Mouse (Mus musculus) limb, embryonic 13.5 days (tissue): Measurements from ENCODE around the gene Gm12216. TPM values are rescaled to one million over a fixed set of nuclear protein-coding genes. Genes with fewer than 3 reads are reported as not detected.

ENCODE experiments used
- ATAC-seq: fragments of 200-750 bp; cut with Nextera tagmentation; 2 replicates; pipeline ENCODE4 v1.8.0; 2017; ENCODE audit warnings: low read depth, moderate number of reproducible peaks, moderate TSS enrichment; ENCODE audit not compliant: low FRiP score
- H3K27ac ChIP-seq: fragments of 300-500 bp; sonication (generic); 2 replicates; pipeline ENCODE4 v1.5.1; 2015; ENCODE audit warnings: inconsistent platforms, mild to moderate bottlenecking, moderate library complexity
- H3K27me3 ChIP-seq: fragments of 300-500 bp; sonication (generic); 2 replicates; pipeline ENCODE4 v1.6.1; 2015; ENCODE audit warnings: mild to moderate bottlenecking, inconsistent platforms
- H3K36me3 ChIP-seq: fragments of 300-500 bp; sonication (generic); 2 replicates; pipeline ENCODE4 v1.6.1; 2015; ENCODE audit warnings: inconsistent platforms, mild to moderate bottlenecking, moderate library complexity
- H3K4me1 ChIP-seq: fragments of 300-500 bp; sonication (generic); 2 replicates; pipeline ENCODE4 v1.6.1; 2015; ENCODE audit warnings: inconsistent platforms
- H3K4me2 ChIP-seq: fragments of 300-500 bp; sonication (generic); replicated peaks from 2 replicates; pipeline ENCODE4 v1.6.1; 2015; ENCODE audit warnings: inconsistent platforms, mild to moderate bottlenecking, moderate library complexity
- H3K4me3 ChIP-seq: fragments of 300-500 bp; sonication (generic); 2 replicates; pipeline ENCODE4 v1.5.1; 2015; ENCODE audit warnings: moderate library complexity, mild to moderate bottlenecking, inconsistent platforms
- H3K9ac ChIP-seq: fragments of 300-500 bp; sonication (generic); 2 replicates; pipeline ENCODE4 v1.6.1; 2015; ENCODE audit warnings: mild to moderate bottlenecking, inconsistent platforms
- H3K9me3 ChIP-seq: fragments of 300-500 bp; sonication (generic); 2 replicates; pipeline ENCODE4 v1.6.1; 2016; ENCODE audit warnings: inconsistent platforms
- WGBS: fragments of 180-500 bp; shearing (Covaris S2); methylation state at CpG from one replicate; pipeline ENCODE4 v1.1.7; 2015; 5-methylcytosine and 5-hydroxymethylcytosine counted together
- polyA plus RNA-seq: library from polyadenylated mRNA; unstranded; fragments of >200 nt; fragmentation: Nextera tagmentation; extraction: Ambion mirVana; gene quantifications from 2 replicates; pipeline ENCODE4 v1.2.1, GENCODE M21; 2015

Gm12216 gene
- polyA plus RNA-seq, 1 experiment from 2014 or later: 0.56 TPM

- no peak for ATAC-seq
- no peaks in the 10 kb centered on the region for H3K27me3 ChIP-seq
- H3K36me3 ChIP-seq: no peaks in the 10 kb centered on the region
- WGBS: 58% methylated on average over 3 of the region's 3 CpGs
- no peak overlapping the region for H3K27ac ChIP-seq
- no peaks in the 10 kb centered on the region for H3K9me3 ChIP-seq
- H3K9ac ChIP-seq: no peak overlapping the region
- H3K4me2 ChIP-seq: no peak overlapping the region
- H3K4me3 ChIP-seq: no peak overlapping the region
- H3K4me1 ChIP-seq: no peaks in the 10 kb centered on the region
Measured at GRCm38 (mm10) chr11:53814810-53815209, 44.2 kb downstream of the Gm12216 start.

- Histone ChIP-seq H3K9me3 (no peaks in the 10 kb centered on the region), H3K4me3 (no peak overlapping the region), H3K9ac (no peak overlapping the region), H3K4me2 (no peak overlapping the region), H3K4me1 (no peaks in the 10 kb centered on the region), H3K27me3 (no peaks in the 10 kb centered on the region), H3K27ac (no peak overlapping the region), H3K36me3 (no peaks in the 10 kb centered on the region)
- ATAC-seq: no peak
- whole genome bisulfite sequencing: 78% methylated on average over 16 of the region's 16 CpGs
Measured at GRCm38 (mm10) chr11:53813001-53813868, 45.8 kb downstream of the Gm12216 start.

- no peaks in the 10 kb centered on the region for H3K9me3 ChIP-seq
- no peak overlapping the region for H3K9ac ChIP-seq
- ATAC-seq: no peak
- H3K27me3 ChIP-seq: no peaks in the 10 kb centered on the region
- no peak overlapping the region for H3K4me2 ChIP-seq
- no peak overlapping the region for H3K4me3 ChIP-seq
- H3K36me3 ChIP-seq: no peaks in the 10 kb centered on the region
- H3K4me1 ChIP-seq: no peaks in the 10 kb centered on the region
- WGBS: 80% methylated on average over 3 of the region's 3 CpGs
- H3K27ac ChIP-seq: no peak overlapping the region
Measured at GRCm38 (mm10) chr11:53811312-53811711, 47.7 kb downstream of the Gm12216 start.

GRCm38 (mm10) chr11:53810749-53811148, 48.3 kb downstream of the Gm12216 start:
- Histone ChIP-seq H3K36me3 (no peaks in the 10 kb centered on the region), H3K4me2 (no peak overlapping the region), H3K27me3 (no peaks in the 10 kb centered on the region), H3K4me3 (no peak overlapping the region), H3K4me1 (peaks cover 2% of the 10 kb centered on the region), H3K9ac (no peak overlapping the region), H3K9me3 (no peaks in the 10 kb centered on the region), H3K27ac (no peak overlapping the region)
- no peak for ATAC-seq
- WGBS: 64% methylated on average over 2 of the region's 2 CpGs

- Histone ChIP-seq H3K4me2 (no peak overlapping the region), H3K9ac (no peak overlapping the region), H3K9me3 (no peaks in the 10 kb centered on the region), H3K4me3 (no peak overlapping the region), H3K27ac (no peak overlapping the region), H3K27me3 (no peaks in the 10 kb centered on the region), H3K4me1 (peaks cover 4% of the 10 kb centered on the region), H3K36me3 (no peaks in the 10 kb centered on the region)
- 61% methylated on average over 5 of the region's 5 CpGs for WGBS
- no peak for ATAC-seq
Measured at GRCm38 (mm10) chr11:53810156-53810555, 48.9 kb downstream of the Gm12216 start.

GRCm38 (mm10) chr11:53809354-53809753, 49.7 kb downstream of the Gm12216 start:
- Histone ChIP-seq H3K36me3 (no peaks in the 10 kb centered on the region), H3K9me3 (no peaks in the 10 kb centered on the region), H3K4me3 (no peak overlapping the region), H3K27me3 (no peaks in the 10 kb centered on the region), H3K27ac (no peak overlapping the region), H3K4me1 (peaks cover 4% of the 10 kb centered on the region), H3K9ac (no peak overlapping the region), H3K4me2 (no peak overlapping the region)
- no peak for ATAC-seq
- 52% methylated on average over 5 of the region's 5 CpGs for WGBS

- Histone ChIP-seq H3K27ac (no peak overlapping the region), H3K27me3 (no peaks in the 10 kb centered on the region), H3K36me3 (no peaks in the 10 kb centered on the region), H3K9me3 (no peaks in the 10 kb centered on the region), H3K4me3 (no peak overlapping the region), H3K4me2 (no peak overlapping the region), H3K4me1 (peaks cover 4% of the 10 kb centered on the region), H3K9ac (no peak overlapping the region)
- no peak for ATAC-seq
- 67% methylated on average over 9 of the region's 9 CpGs for WGBS
Measured at GRCm38 (mm10) chr11:53805786-53806185, 53.3 kb downstream of the Gm12216 start.

GRCm38 (mm10) chr11:53804569-53805344, 54.3 kb downstream of the Gm12216 start:
- H3K4me1 ChIP-seq: peaks cover 4% of the 10 kb centered on the region
- H3K4me2 ChIP-seq: no peak overlapping the region
- H3K9me3 ChIP-seq: no peaks in the 10 kb centered on the region
- no peaks in the 10 kb centered on the region for H3K27me3 ChIP-seq
- ATAC-seq: no peak
- no peak overlapping the region for H3K9ac ChIP-seq
- no peak overlapping the region for H3K4me3 ChIP-seq
- WGBS: 76% methylated on average over 14 of the region's 14 CpGs
- no peak overlapping the region for H3K27ac ChIP-seq
- no peaks in the 10 kb centered on the region for H3K36me3 ChIP-seq

- H3K4me2 ChIP-seq: no peak overlapping the region
- WGBS: 86% methylated on average over 6 of the region's 6 CpGs
- no peak overlapping the region for H3K27ac ChIP-seq
- no peaks in the 10 kb centered on the region for H3K36me3 ChIP-seq
- no peak for ATAC-seq
- no peaks in the 10 kb centered on the region for H3K27me3 ChIP-seq
- H3K9ac ChIP-seq: no peak overlapping the region
- H3K4me1 ChIP-seq: peaks cover 4% of the 10 kb centered on the region
- no peaks in the 10 kb centered on the region for H3K9me3 ChIP-seq
- H3K4me3 ChIP-seq: no peak overlapping the region
Measured at GRCm38 (mm10) chr11:53803494-53803893, 55.6 kb downstream of the Gm12216 start.

- H3K27me3 ChIP-seq: no peaks in the 10 kb centered on the region
Measured at GRCm38 (mm10) chr11:53803093-53803492, 56.0 kb downstream of the Gm12216 start.

GRCm38 (mm10) chr11:53800975-53801374, 58.1 kb downstream of the Gm12216 start:
- Histone ChIP-seq H3K4me2 (no peak overlapping the region), H3K27me3 (no peaks in the 10 kb centered on the region), H3K4me3 (no peak overlapping the region), H3K9me3 (no peaks in the 10 kb centered on the region), H3K36me3 (no peaks in the 10 kb centered on the region), H3K4me1 (peaks cover 15% of the 10 kb centered on the region), H3K27ac (no peak overlapping the region), H3K9ac (no peak overlapping the region)
- ATAC-seq: no peak
- 79% methylated on average over 5 of the region's 5 CpGs for WGBS

More at GRCm38 (mm10) chr11:53803093-53803492, 56.0 kb downstream of the Gm12216 start:
- Histone ChIP-seq H3K36me3 (no peaks in the 10 kb centered on the region), H3K4me2 (no peak overlapping the region), H3K9ac (no peak overlapping the region), H3K27ac (no peak overlapping the region), H3K4me3 (no peak overlapping the region), H3K4me1 (peaks cover 4% of the 10 kb centered on the region), H3K9me3 (no peaks in the 10 kb centered on the region)
- ATAC-seq: no peak
- WGBS: 82% methylated on average over 12 of the region's 12 CpGs

- Histone ChIP-seq H3K27ac (no peak overlapping the region), H3K36me3 (no peaks in the 10 kb centered on the region), H3K4me3 (no peak overlapping the region), H3K4me1 (peaks cover 19% of the 10 kb centered on the region), H3K9ac (no peak overlapping the region), H3K4me2 (no peak overlapping the region), H3K27me3 (no peaks in the 10 kb centered on the region), H3K9me3 (no peaks in the 10 kb centered on the region)
- ATAC-seq: no peak
- WGBS: 55% methylated on average over 4 of the region's 4 CpGs
Measured at GRCm38 (mm10) chr11:53800036-53800435, 59.0 kb downstream of the Gm12216 start.
